Mouse (Mus musculus) midbrain, embryonic 16.5 days (tissue): Measurements from ENCODE around the gene Casz1. TPM values are rescaled to one million over a fixed set of nuclear protein-coding genes. Genes with fewer than 3 reads are reported as not detected.

Experiments
- ATAC-seq: fragments of 200-750 bp; cut with Nextera tagmentation; 2 replicates; pipeline ENCODE4 v1.8.0; 2017; ENCODE audit warnings: moderate TSS enrichment
- H3K27ac ChIP-seq: fragments of 300-500 bp; sonication (generic); 2 replicates; pipeline ENCODE4 v1.5.1; 2014; ENCODE audit warnings: mild to moderate bottlenecking, low read length, mixed read lengths
- H3K27me3 ChIP-seq: fragments of 300-500 bp; sonication (generic); 2 replicates; pipeline ENCODE4 v1.6.1; 2014; ENCODE audit warnings: low read depth, low read length, mixed read lengths; ENCODE audit not compliant: control insufficient read depth, insufficient read depth
- H3K36me3 ChIP-seq: fragments of 300-500 bp; sonication (generic); 2 replicates; pipeline ENCODE4 v1.6.1; 2014; ENCODE audit warnings: mild to moderate bottlenecking, low read length, moderate library complexity, mixed read lengths; ENCODE audit not compliant: control insufficient read depth, insufficient read depth
- H3K4me1 ChIP-seq: fragments of 300-500 bp; sonication (generic); 2 replicates; pipeline ENCODE4 v1.6.1; 2014; ENCODE audit warnings: mild to moderate bottlenecking, low read length, mixed read lengths; ENCODE audit not compliant: control insufficient read depth, insufficient read depth
- H3K4me2 ChIP-seq: fragments of 300-500 bp; sonication (generic); 2 replicates; pipeline ENCODE4 v1.6.1; 2014; ENCODE audit warnings: mild to moderate bottlenecking, low read length, mixed read lengths
- H3K4me3 ChIP-seq: fragments of 300-500 bp; sonication (generic); 2 replicates; pipeline ENCODE4 v1.5.1; 2014; ENCODE audit warnings: low read depth, mild to moderate bottlenecking, low read length, moderate library complexity, mixed read lengths
- H3K9ac ChIP-seq: fragments of 300-500 bp; sonication (generic); 2 replicates; pipeline ENCODE4 v1.6.1; 2014; ENCODE audit warnings: low read depth, low read length, mixed read lengths
- H3K9me3 ChIP-seq: fragments of 300-500 bp; sonication (generic); replicated peaks from 2 replicates; pipeline ENCODE4 v1.6.1; 2014; ENCODE audit warnings: mild to moderate bottlenecking, low read length, mixed read lengths; ENCODE audit not compliant: control insufficient read depth, poor library complexity, severe bottlenecking
- WGBS: fragments of 180-500 bp; shearing (Covaris S2); extraction: QIAGEN DNeasy Blood & Tissue Kit; methylation state at CpG from one replicate; pipeline ENCODE4 v1.1.7; 2014; 5-methylcytosine and 5-hydroxymethylcytosine counted together
- polyA plus RNA-seq: library from polyadenylated mRNA; unstranded; fragments of >200 nt; fragmentation: Nextera tagmentation; extraction: Ambion mirVana; gene quantifications from 2 replicates; pipeline ENCODE4 v1.2.1, GENCODE M21; 2015

Gene Casz1
- polyA plus RNA-seq, 1 experiment from 2014 or later, result 2.6 TPM

DNA sequence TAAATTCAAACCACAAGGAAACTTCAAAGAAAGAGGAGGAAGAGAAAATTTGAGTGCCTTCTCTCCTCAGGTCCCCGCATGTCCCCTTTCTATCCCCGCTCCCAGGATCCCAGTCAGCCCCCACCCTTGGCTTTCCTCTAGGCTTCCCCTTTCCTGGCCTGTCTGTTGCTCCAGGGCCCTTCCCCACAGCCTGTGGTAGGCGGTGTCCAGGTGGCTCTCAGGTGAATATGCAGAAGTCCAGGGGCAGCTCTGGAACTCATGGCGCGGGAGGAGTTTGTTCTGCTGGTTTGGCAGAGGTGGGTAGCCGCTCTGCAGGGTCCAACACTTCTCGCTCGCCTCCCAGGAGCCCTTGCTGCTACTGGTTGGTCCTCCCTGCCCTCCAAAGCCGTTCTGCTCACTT, 68.1 kb downstream of the Casz1 start:
- H3K36me3 ChIP-seq, result no peaks in the 10 kb centered on the region; the same call in 1 of the 2 replicates
- no peak for ATAC-seq
- no peak overlapping the region for H3K27ac ChIP-seq
- 73% methylated on average over 9 of the region's 9 CpGs for WGBS
- no peak overlapping the region for H3K4me2 ChIP-seq
- no peaks in the 10 kb centered on the region for H3K9me3 ChIP-seq
- no peak overlapping the region for H3K9ac ChIP-seq
- H3K4me1 ChIP-seq, result peaks cover 16% of the 10 kb centered on the region
- no peak overlapping the region for H3K4me3 ChIP-seq
- H3K27me3 ChIP-seq, result peaks cover 27% of the 10 kb centered on the region

- no peak overlapping the region for H3K4me2 ChIP-seq
- H3K36me3 ChIP-seq, result no peaks in the 10 kb centered on the region; the same call in 1 of the 2 replicates
- no peak overlapping the region for H3K27ac ChIP-seq
- H3K9ac ChIP-seq, result no peak overlapping the region
- no peaks in the 10 kb centered on the region for H3K9me3 ChIP-seq
- H3K4me3 ChIP-seq, result no peak overlapping the region
- ATAC-seq, result no peak
- peaks cover 16% of the 10 kb centered on the region for H3K4me1 ChIP-seq
- peaks cover 27% of the 10 kb centered on the region for H3K27me3 ChIP-seq
- WGBS, result 80% methylated on average over 12 of the region's 12 CpGs
Measured at GRCm38 (mm10) chr4:148872783-148873182, 68.6 kb downstream of the Casz1 start.

DNA sequence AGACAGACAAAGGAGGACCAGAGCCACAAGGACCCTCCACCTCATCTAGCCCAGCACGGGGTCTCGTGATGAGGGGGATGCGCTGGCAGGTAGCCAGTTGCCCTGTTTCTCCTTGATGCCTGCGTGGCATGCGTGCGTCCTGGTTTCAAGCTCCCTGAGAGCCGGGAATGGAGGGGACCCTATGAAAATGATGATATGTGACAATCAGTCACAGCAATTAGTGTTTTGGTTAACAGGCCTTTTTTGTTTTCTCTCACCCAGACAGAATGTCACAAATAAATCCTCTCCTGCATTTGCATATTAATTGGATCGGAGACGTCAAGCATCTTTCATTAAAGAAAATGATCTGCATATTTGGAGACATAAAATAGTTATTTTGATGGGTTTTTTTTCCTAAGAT, 71.9 kb downstream of the Casz1 start:
- H3K4me1 ChIP-seq, result peaks cover 13% of the 10 kb centered on the region
- no peaks in the 10 kb centered on the region for H3K9me3 ChIP-seq
- H3K4me3 ChIP-seq, result no peak overlapping the region
- H3K27me3 ChIP-seq, result peaks cover 31% of the 10 kb centered on the region
- WGBS, result 65% methylated on average over 9 of the region's 9 CpGs
- no peaks in the 10 kb centered on the region; the same call in 1 of the 2 replicates for H3K36me3 ChIP-seq
- H3K9ac ChIP-seq, result no peak overlapping the region
- H3K27ac ChIP-seq, result peak overlapping the region; percentile 10; the same call in 1 of the 2 replicates
- no peak for ATAC-seq
- no peak overlapping the region for H3K4me2 ChIP-seq

GRCm38 (mm10) chr4:148876867-148877266, 72.6 kb downstream of the Casz1 start:
- ATAC-seq, result no peak
- peaks cover 36% of the 10 kb centered on the region for H3K27me3 ChIP-seq
- WGBS, result 90% methylated on average over 8 of the region's 8 CpGs
- H3K9me3 ChIP-seq, result no peaks in the 10 kb centered on the region
- H3K4me1 ChIP-seq, result peaks cover 11% of the 10 kb centered on the region
- no peaks in the 10 kb centered on the region; the same call in 1 of the 2 replicates for H3K36me3 ChIP-seq
- no peak overlapping the region for H3K4me3 ChIP-seq
- no peak overlapping the region for H3K9ac ChIP-seq
- no peak overlapping the region for H3K4me2 ChIP-seq
- no peak overlapping the region for H3K27ac ChIP-seq

DNA sequence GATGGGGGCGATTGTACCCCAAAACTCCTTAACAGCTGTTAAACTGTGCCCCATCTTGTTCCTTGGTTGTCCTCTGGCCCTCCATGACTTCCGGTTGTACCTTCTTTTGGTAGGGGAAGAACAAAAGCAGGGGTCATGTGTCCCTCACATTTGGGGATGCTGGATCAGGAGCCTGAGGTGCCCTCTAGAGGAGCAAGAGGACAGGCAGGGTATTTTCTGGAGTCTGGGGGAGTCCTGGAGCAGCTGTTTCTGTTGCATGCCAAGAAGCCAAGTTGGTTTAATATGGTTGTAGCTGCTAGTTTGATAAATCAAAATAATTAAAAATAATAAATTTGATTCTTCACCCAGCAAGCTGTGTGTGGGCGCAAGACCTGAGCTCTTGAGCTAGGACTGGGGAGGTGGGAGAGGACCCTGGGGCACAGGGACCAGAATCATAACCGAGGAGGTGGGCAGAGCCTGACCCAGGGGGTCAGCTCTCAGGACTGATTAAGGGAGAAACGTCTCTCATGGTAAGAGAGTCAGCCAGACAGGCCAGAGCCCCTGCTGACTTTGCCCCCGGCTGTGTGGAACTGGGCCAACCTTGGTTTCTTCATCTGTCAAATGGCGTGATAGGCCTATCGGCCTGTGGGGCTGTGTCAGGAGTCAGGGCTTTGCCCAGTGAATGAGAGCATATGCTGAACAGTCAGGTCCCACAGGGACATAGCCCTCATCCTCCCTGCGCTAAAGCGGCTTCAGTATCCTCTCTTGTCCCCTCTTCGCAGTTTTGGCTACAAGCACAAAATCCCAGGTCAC, 74.2 kb downstream of the Casz1 start:
- Histone ChIP-seq H3K4me1 (peaks cover 17% of the 10 kb centered on the region), H3K4me2 (no peak overlapping the region), H3K27ac (no peak overlapping the region), H3K36me3 (no peaks in the 10 kb centered on the region; the same call in 1 of the 2 replicates), H3K27me3 (peaks cover 38% of the 10 kb centered on the region), H3K9me3 (no peaks in the 10 kb centered on the region), H3K9ac (no peak overlapping the region), H3K4me3 (no peak overlapping the region)
- WGBS, result 49% methylated on average over 11 of the region's 11 CpGs
- no peak for ATAC-seq

GRCm38 (mm10) chr4:148878984-148879610, 74.9 kb downstream of the Casz1 start:
- H3K9me3 ChIP-seq, result no peaks in the 10 kb centered on the region
- peaks cover 35% of the 10 kb centered on the region for H3K27me3 ChIP-seq
- H3K27ac ChIP-seq, result no peak overlapping the region
- H3K9ac ChIP-seq, result no peak overlapping the region
- 51% methylated on average over 11 of the region's 11 CpGs for WGBS
- ATAC-seq, result no peak
- no peaks in the 10 kb centered on the region; the same call in 1 of the 2 replicates for H3K36me3 ChIP-seq
- no peak overlapping the region for H3K4me2 ChIP-seq
- peaks cover 17% of the 10 kb centered on the region for H3K4me1 ChIP-seq
- no peak overlapping the region for H3K4me3 ChIP-seq

- H3K27me3 ChIP-seq, result peaks cover 35% of the 10 kb centered on the region
Measured at GRCm38 (mm10) chr4:148879631-148880030, 75.4 kb downstream of the Casz1 start.

GRCm38 (mm10) chr4:148881001-148881669, 76.9 kb downstream of the Casz1 start:
- H3K27me3 ChIP-seq, result peaks cover 32% of the 10 kb centered on the region
- peaks cover 21% of the 10 kb centered on the region for H3K4me1 ChIP-seq
- no peak overlapping the region for H3K4me3 ChIP-seq
- ATAC-seq, result 0 out of 2 replicates have a peak, but pooled peaks have one; percentile 29
- 14% methylated on average over 17 of the region's 17 CpGs for WGBS
- H3K9me3 ChIP-seq, result no peaks in the 10 kb centered on the region
- no peaks in the 10 kb centered on the region; the same call in 1 of the 2 replicates for H3K36me3 ChIP-seq
- no peak overlapping the region for H3K27ac ChIP-seq
- no peak overlapping the region for H3K4me2 ChIP-seq
- no peak overlapping the region for H3K9ac ChIP-seq

More at GRCm38 (mm10) chr4:148879631-148880030, 75.4 kb downstream of the Casz1 start:
- Histone ChIP-seq H3K36me3 (no peaks in the 10 kb centered on the region; the same call in 1 of the 2 replicates), H3K4me2 (no peak overlapping the region), H3K4me1 (peaks cover 17% of the 10 kb centered on the region), H3K9ac (no peak overlapping the region), H3K27ac (no peak overlapping the region), H3K4me3 (no peak overlapping the region), H3K9me3 (no peaks in the 10 kb centered on the region)
- 81% methylated on average over 3 of the region's 3 CpGs for WGBS
- no peak for ATAC-seq
